Mouse (Mus musculus) embryonic fibroblast, embryonic 13.5 days (primary cell): ENCODE data around the gene Rnaseh2c. TPM values are rescaled to one million over a fixed set of nuclear protein-coding genes. Genes with fewer than 3 reads are reported as not detected.

ENCODE experiments used
- H3K27ac ChIP-seq: 2 replicates; pipeline ENCODE4 v1.5.1; 2012; ENCODE audit warnings: low read length, control low read depth, inconsistent platforms; ENCODE audit not compliant: insufficient read depth
- H3K4me1 ChIP-seq: 2 replicates; pipeline ENCODE4 v1.6.1; 2011; ENCODE audit warnings: low read length; ENCODE audit not compliant: control insufficient read depth, insufficient read depth
- H3K4me3 ChIP-seq: 2 replicates; pipeline ENCODE4 v1.5.1; 2011; ENCODE audit warnings: mild to moderate bottlenecking, control low read depth, low read length; ENCODE audit not compliant: insufficient read depth
- CTCF ChIP-seq: IDR thresholded peaks from 2 replicates; pipeline ENCODE4 v1.5.1; 2011; ENCODE audit warnings: mild to moderate bottlenecking, control low read depth, low read length, moderate library complexity, borderline replicate concordance; ENCODE audit not compliant: insufficient read depth
- POLR2A ChIP-seq: IDR thresholded peaks from 2 replicates; pipeline ENCODE4 v1.6.1; 2011; ENCODE audit warnings: low read depth, mild to moderate bottlenecking, control low read depth, low read length, moderate library complexity
- polyA plus RNA-seq: library from polyadenylated mRNA; stranded (reverse); fragments of >200 nt; gene quantifications from 2 replicates; pipeline ENCODE4 v1.2.4, GENCODE M21; 2011; ENCODE audit warnings: low read depth; ENCODE audit not compliant: missing spikeins, insufficient read length

Gene Rnaseh2c
- polyA plus RNA-seq, 1 experiment = 38.5 TPM

DNA sequence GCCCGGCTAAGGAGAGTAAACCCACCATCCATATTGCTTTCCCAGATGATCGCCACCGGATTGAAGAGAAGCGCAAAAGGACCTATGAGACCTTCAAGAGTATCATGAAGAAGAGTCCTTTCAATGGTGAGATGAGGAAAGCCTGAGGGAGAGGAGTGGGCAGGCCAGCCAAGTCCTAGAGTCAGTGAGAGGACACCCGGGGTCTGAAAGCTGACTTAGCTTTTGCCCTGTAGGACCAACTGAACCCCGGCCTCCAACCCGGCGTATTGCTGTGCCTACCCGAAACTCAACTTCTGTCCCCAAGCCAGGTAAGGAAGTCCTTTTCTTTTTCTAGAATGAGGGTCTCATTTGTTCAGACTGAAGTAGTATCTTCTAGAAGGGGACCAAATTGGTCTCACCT lies 43.6 kb downstream of the Rnaseh2c start:
- no peak overlapping the region for H3K4me3 ChIP-seq
- no peak for TF ChIP-seq POLR2A
- TF ChIP-seq CTCF = no peak
- H3K27ac ChIP-seq = no peak overlapping the region
- H3K4me1 ChIP-seq = no peaks in the 10 kb centered on the region

DNA sequence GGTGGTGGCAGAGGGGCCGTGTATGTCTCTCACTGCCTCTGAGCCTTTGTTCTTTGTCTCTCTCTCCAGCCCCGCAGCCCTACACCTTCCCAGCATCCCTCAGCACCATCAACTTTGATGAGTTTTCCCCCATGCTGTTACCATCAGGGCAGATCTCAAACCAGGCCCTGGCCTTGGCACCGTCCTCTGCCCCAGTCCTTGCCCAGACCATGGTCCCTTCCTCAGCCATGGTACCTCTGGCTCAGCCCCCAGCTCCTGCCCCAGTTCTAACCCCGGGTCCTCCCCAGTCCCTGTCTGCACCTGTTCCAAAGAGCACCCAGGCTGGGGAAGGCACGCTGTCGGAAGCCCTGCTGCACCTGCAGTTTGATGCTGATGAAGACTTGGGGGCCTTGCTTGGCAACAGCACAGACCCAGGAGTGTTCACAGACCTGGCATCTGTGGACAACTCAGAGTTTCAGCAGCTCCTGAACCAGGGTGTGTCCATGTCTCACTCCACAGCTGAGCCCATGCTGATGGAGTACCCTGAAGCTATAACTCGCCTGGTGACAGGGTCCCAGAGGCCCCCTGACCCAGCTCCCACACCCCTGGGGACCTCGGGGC lies 45.2 kb downstream of the Rnaseh2c start:
- Histone ChIP-seq H3K27ac (no peak overlapping the region), H3K4me3 (no peak overlapping the region), H3K4me1 (no peaks in the 10 kb centered on the region)
- TF ChIP-seq CTCF (no peak), POLR2A (no peak)

DNA sequence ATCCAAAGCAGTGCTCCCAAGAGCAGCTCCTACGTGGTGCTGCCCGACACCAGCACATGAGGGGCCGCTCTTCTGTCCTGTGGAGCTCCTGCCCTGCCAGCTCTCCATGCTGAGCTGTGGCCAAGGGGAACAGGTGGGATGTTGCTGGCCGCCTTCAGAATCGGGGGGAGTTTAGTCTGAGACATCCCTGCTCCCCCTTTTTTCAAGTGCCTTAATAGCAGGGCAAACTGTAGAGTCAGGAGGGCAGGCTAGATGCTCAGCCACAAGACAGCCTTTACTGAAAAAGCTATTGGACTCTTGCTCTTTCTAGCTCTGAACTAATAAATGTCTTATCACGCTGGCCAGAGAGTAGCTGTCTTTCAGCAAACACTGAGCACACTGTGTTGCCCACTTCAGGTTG lies 46.1 kb downstream of the Rnaseh2c start:
- Histone ChIP-seq H3K4me3 (no peak overlapping the region), H3K4me1 (no peaks in the 10 kb centered on the region), H3K27ac (no peak overlapping the region)
- TF ChIP-seq CTCF (no peak), POLR2A (no peak)

GRCm38 (mm10) chr19:5648401-5649297 lies 47.0 kb downstream of the Rnaseh2c start:
- H3K27ac ChIP-seq = no peak overlapping the region

DNA sequence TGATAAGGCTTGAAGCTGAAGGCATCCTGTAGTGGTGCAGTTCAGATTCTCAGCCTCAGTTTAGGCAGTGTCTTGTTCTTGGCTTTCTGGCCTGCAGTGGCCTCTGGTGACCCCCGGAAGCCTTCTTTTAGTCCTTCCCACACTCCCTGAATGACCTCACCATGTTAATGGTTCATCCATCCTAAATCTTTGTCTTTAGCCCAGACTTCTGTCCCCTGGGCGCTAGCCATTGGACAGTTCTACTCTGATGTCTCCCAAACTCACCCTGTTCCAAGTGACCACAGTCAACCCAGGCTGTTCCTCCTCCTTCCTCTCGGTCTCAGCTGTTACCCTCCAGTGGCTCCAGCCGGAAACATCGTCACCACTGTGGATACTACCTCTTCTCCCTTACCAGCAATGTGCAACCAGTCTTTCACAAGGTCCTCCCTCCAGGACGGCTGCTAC lies 47.6 kb downstream of the Rnaseh2c start:
- no peaks in the 10 kb centered on the region for H3K4me1 ChIP-seq
- no peak for TF ChIP-seq POLR2A
- TF ChIP-seq CTCF = no peak
- no peak overlapping the region for H3K4me3 ChIP-seq
- H3K27ac ChIP-seq = no peak overlapping the region

More at GRCm38 (mm10) chr19:5648401-5649297, 47.0 kb downstream of the Rnaseh2c start:
- no peaks in the 10 kb centered on the region for H3K4me1 ChIP-seq
- no peak for TF ChIP-seq CTCF
- peak; percentile 41 for TF ChIP-seq POLR2A
- no peak overlapping the region for H3K4me3 ChIP-seq

DNA sequence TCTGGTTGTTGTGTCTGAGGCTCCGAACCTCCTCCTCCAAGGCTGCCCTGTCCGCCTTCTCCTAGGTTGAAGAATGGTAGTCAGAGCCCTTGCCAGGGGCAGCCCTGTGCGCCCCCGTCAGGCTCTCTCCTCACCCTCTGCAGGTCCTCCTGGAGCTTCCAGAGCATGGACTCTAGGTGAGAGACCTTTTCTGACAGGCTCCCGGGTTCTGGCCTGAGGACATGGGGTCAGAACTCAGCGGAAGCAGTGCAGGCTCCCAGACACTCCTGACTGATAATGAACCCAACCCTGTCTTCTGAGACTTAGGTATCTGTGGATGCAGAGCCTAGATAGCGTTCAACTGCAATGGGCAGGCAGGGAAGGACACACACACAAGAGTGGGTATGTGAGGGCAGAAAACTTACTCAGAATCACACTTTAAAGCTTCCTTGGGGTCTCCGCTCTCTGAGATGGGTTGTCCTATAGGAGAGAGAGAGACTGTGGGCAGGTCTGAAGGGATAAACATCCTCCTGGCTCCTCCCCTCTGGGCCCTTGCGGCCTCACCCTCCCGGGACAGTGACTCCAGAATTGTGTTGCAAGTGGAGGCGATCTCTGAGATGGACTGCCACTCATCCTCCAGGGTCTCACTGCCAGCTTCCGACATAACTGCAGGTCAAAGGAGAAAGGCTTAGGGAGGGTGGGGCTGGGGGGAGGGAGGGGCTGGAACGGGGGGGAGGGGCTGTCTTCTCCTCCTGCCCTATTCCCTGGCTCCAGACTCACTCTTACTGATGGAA lies 50.0 kb downstream of the Rnaseh2c start:
- no peak overlapping the region for H3K4me3 ChIP-seq
- TF ChIP-seq POLR2A = no peak
- no peak for TF ChIP-seq CTCF
- H3K4me1 ChIP-seq = peaks cover 7% of the 10 kb centered on the region; the same call in 1 of the 2 replicates
- H3K27ac ChIP-seq = no peak overlapping the region

GRCm38 (mm10) chr19:5652570-5652969 lies 50.9 kb downstream of the Rnaseh2c start:
- TF ChIP-seq CTCF (no peak), POLR2A (no peak)
- Histone ChIP-seq H3K4me3 (no peak overlapping the region), H3K4me1 (peaks cover 7% of the 10 kb centered on the region; the same call in 1 of the 2 replicates), H3K27ac (no peak overlapping the region)

DNA sequence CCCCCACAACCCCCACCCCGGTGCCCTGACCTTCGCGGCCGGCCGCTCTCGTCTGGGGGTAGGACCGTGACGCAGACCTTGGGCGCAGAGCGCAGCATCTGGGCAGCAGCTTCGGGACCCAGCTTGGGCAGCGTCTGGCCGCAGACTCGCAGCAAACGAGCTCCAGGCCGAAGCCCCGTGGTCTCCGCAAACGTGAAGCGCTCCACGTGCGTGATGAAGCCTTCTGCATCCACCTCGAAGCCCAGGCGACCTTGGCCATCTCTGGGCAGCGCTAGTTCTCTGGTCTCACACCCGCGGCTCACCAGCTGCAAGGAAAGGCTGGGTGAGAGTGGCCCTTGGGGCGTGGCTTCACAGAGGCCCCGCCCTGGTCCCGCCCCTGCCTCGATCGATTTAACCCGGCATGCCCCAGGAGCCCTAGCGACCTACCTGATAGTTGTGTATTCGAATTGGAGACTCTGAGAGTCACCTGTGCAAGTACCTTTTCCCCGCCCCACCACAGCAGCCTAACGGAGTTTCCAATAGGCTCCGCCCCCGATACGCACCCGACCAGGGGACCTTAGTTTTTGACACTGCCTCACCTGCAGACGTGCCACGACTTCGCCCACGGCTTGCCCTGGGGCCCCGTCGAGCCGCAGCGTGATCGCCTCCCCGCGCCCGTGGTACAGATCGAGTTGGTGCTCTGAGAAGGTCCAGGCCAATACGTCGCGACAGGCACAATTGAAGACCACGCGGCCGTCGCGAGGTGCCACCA lies 52.5 kb downstream of the Rnaseh2c start:
- no peak for TF ChIP-seq CTCF
- TF ChIP-seq POLR2A = no peak
- H3K4me3 ChIP-seq = no peak overlapping the region
- peaks cover 7% of the 10 kb centered on the region; the same call in 1 of the 2 replicates for H3K4me1 ChIP-seq
- H3K27ac ChIP-seq = no peak overlapping the region
